Mouse (Mus musculus): ENCODE measurements at regions not wholly inside any gene's neighbourhood (a gene's known extent, or its start where the extent isn't known, plus 50 kb on each side); places are given as distances from the start of the nearest gene placed in this dataset.

DNA sequence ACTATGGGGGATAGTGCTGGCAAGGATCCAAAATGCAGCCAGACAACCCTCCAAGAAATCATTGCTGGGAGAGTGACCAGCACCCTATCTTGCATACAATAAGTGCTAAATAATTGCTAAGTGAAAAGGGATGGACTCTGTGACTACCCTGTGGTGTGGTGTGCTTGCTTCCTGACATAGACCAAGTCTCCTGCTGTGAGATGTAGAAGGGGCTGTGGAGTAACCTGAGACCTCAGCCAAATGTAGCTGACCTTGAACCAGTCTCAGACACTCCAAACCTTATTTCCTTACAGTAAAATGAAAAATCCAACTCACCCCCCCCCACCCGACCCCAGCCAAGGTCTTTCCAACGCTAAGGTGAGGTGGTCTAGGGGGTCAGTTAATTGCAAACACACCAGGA, 221.2 kb upstream of the 4931429L15Rik start:
- no peak for DNase-seq (ENCODE audit: low spot score in 2 of 2)

- no peak for DNase-seq (ENCODE audit: low spot score in 2 of 2)
Observed at GRCm38 (mm10) chr9:46538616-46539015, 218.8 kb upstream of the 4931429L15Rik start.

DNA sequence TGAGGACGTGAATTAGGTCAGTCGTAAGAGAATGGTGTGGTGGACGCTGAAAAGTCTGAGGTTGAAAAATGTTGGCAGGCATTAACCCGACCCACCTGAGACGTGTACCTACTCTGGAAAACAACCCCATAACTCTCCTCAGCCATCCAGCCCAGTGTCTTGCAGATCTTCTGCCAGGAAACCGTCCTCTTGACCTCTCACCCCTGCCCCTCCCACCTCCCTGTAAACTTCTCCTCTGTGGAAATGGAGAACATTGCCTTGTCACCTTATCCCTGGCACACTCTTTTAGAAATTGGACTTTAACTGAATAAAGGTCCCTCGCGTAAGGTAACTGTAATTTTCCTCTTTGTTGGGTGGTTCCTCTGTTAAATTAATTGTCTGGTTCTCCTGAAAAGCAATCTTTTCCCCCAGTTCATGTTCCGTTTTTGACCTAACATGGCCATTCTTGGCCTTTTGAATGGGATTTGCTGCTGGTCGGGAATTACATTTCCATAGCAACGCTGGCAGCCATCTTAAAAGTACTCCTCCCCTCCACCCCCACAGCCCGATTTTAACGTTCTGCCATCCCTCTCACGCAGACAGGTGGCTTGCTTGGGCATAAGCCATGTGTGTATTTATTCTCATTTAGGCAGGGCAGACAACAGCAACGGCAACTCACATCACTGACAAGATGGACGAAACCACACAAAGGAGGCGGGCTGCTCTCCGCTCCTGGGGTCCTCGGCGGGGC, 196.8 kb upstream of the 4931429L15Rik start:
- DNase-seq (ENCODE audit: low spot score in 2 of 2), result no peak

GRCm38 (mm10) chr9:46512276-46513051, 192.7 kb upstream of the 4931429L15Rik start:
- DNase-seq (ENCODE audit: low spot score in 2 of 2), result no peak

GRCm38 (mm10) chr9:46511307-46511706, 191.5 kb upstream of the 4931429L15Rik start:
- DNase-seq (ENCODE audit: low spot score in 2 of 2), result peak in 1 of 2 experiments; percentile 34

- DNase-seq (ENCODE audit: low spot score in 2 of 2), result no peak
Observed at GRCm38 (mm10) chr9:46509896-46510295, 190.1 kb upstream of the 4931429L15Rik start.

DNA sequence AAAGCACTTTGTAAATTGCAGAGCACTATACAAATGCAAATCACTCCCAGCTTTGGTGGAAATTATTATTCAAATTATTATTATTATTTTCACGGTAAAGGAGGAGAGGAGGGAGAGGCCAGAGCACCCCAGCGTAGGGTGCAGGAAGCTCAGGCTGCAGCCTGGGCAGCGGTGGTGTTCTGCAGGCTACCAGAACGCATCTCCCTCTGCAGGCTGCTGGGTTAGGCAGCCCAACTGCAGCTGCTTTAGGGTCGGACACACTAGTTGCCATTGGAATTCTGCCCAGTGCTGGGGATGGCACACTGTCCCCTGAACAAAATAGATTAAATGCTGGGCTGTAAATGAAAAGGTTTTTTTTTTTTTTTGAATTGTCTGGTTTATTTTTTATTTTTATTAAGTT, 189.7 kb upstream of the 4931429L15Rik start:
- DNase-seq (ENCODE audit: low spot score in 2 of 2), result no peak

DNA sequence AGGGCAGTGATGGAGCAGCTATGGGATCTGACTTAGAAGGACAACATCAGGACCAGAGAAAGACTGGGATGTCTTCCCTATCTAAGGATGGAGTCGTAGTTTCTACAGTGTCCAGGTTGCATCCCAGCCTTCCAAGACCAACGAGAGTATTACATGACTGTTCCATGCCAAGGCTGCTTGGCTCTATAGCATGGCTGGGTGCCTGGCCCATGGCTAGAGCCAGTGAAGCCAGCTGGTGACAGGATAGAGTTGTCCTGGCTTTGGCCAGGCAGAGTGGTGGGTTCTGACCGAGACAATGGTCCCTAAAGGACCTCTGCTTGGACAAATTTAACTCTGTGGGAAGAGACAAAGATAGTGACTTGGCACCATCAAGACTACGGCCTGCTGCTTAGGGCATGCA, 187.2 kb upstream of the 4931429L15Rik start:
- no peak for DNase-seq (ENCODE audit: low spot score in 2 of 2)

GRCm38 (mm10) chr9:46504536-46504935, 184.8 kb upstream of the 4931429L15Rik start:
- no peak for DNase-seq (ENCODE audit: low spot score in 2 of 2)

GRCm38 (mm10) chr9:46504133-46504416, 184.3 kb upstream of the 4931429L15Rik start:
- no peak for DNase-seq (ENCODE audit: low spot score in 2 of 2)

- no peak for DNase-seq (ENCODE audit: low spot score in 2 of 2)
Observed at GRCm38 (mm10) chr9:46503321-46504132, 183.7 kb upstream of the 4931429L15Rik start.

DNA sequence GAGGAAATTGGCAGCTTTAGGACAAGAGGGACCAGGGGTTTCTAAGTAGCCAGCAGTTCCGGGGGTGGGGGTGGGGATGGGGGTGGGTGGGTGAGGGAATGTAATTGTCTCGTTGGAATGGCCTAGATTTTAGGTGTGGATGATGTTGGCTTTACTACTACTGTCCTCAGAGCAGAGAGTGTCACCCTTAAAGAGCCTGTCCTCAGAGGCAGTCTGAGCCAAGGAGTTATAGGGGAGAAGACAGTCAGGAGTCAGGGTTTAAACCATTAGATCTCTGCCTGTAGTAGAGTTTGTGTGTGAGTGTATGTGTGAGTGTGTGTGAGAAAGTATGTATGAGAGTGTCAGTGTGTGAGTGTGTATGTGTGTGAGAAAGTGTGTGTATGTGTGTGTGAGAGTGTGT, 179.6 kb upstream of the 4931429L15Rik start:
- no peak for DNase-seq (ENCODE audit: low spot score in 2 of 2)

GRCm38 (mm10) chr9:46498861-46499260, 179.1 kb upstream of the 4931429L15Rik start:
- DNase-seq (ENCODE audit: low spot score in 2 of 2), result no peak

- DNase-seq (ENCODE audit: low spot score in 2 of 2), result no peak
Observed at GRCm38 (mm10) chr9:46495276-46495675, 175.5 kb upstream of the 4931429L15Rik start.

- no peak for DNase-seq (ENCODE audit: low spot score in 2 of 2)
Observed at GRCm38 (mm10) chr9:46482859-46483443, 163.2 kb upstream of the 4931429L15Rik start.

GRCm38 (mm10) chr9:46482034-46482858, 162.5 kb upstream of the 4931429L15Rik start:
- no peak for DNase-seq (ENCODE audit: low spot score in 2 of 2)

DNA sequence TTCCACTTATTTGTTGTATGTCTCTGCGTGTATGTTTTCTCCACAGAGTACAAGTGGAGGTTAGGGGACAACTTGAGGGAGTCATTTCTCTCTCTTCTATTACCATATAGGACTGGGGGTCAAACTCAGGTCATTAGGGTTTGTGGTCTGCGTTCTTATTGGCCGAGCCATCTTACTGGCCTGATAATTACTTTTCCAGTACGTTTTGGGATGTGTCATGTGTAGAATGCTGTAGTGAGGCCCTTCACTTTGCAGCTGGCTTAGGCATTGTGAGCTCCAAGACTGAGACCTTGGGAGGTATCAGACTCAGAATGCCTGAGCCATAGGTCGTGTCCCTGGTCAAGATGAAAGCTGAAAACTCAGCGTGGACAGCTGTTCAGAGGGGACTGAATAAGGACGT, 161.7 kb upstream of the 4931429L15Rik start:
- no peak for DNase-seq (ENCODE audit: low spot score in 2 of 2)

DNA sequence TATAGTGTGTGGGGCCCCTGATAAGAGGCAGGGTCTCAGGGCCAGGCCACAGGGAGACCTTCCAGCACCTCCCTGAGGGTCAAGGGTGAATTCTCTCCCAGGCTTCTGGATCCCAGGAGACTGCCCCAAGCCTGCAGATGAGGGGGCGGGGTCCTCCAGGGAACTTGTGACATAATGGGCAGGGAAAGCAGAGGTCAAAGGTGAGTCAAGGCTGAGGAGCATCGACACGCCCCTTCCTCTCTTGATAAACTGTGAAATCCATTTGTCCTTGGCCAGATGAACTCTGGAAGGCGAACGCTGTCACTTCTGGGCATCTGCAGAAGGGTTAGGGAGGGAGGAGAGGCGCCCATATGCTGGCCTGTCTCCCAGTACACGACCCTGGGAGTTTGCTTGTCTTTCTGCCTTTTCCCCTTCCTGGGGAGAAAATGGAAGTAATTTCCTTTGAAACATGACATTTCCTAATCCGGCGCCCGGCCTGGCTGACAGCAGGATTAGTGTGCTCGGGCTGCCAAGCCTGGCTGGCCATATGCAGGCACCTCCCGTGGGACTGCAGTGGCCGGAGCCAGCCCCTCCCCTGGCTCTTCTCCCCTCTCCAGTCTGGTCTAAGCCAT, 160.4 kb upstream of the 4931429L15Rik start:
- DNase-seq (ENCODE audit: low spot score in 2 of 2), result no peak

- no peak for DNase-seq (ENCODE audit: low spot score in 2 of 2)
Observed at GRCm38 (mm10) chr9:46478611-46479010, 158.8 kb upstream of the 4931429L15Rik start.

GRCm38 (mm10) chr9:46476516-46476915, 156.7 kb upstream of the 4931429L15Rik start:
- DNase-seq (ENCODE audit: low spot score in 2 of 2), result no peak

DNA sequence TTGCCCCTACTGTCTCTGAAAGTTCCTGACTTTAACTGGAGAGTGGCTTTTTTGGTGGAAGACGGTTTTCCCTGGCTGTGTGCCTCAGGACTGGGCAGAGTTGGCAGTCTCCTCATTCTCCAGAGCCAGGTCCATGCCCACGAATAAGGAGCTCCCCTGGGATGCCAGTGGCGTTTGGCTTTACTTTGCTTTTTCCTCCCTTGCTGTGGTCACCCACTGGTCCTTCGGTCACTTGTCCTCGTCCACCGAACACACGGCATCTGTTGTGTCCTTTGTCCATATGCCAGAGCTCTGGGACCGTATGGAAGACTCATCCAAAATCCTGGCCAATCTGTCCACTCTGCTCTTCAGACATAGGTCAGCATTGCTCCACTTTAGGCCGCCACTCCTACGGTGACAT, 153.9 kb upstream of the 4931429L15Rik start:
- no peak for DNase-seq (ENCODE audit: low spot score in 2 of 2)
